Mouse (Mus musculus) thymus, postnatal 10 days (tissue): ENCODE measurements at regions not wholly inside any gene's neighbourhood (a gene's known extent, or its start where the extent isn't known, plus 50 kb on each side); places are given as distances from the start of the nearest gene placed in this dataset.

ENCODE experiments used
- DNase-seq, 2 experiments: peaks; one replicate each; pipeline ENCODE4 v3.0.0; 2021; ENCODE audit warnings: low spot score in 2 of 2

- DNase-seq = no peak
Measured at GRCm38 (mm10) chr1:184606541-184606940, 125.9 kb downstream of the Hlx start.

DNA sequence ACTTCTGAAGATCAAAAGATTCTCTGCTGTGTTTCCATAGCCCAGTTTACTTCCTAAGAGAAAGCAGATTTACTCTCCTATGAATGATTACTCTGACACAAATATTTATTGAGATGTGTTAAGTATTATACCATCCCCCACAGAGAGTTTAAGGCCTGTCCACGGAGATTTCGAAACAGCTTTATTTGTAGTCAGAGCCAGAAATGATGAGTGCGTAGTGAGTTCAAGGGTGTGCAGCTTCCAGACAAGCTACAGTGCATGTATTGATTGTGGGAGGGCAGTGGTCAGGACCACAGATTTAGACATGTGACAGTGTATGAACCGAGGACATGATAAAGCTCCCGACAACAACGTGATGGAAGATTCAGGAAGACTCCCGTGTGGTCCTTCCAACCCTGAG is 126.8 kb downstream of the Hlx start:
- no peak for DNase-seq

DNA sequence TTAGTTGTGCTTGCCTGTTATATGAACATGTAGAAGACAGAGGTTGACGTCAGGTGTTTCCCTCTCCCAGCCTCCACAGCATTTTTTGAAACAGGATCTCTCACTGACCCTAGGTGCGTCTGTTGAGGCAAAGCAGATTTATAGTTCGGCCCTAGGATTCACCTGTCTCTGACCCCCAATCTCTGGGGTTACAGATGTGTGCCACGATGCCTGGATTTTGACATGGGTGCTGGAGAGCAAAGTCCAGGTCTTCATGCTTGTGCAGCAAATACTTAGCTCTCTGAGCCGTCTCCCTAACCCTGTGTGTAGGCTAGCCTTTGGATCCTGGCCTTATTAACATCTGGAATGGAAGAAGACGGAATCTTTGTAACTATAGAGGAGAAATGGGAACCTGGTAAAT is 129.3 kb downstream of the Hlx start:
- DNase-seq = no peak

DNA sequence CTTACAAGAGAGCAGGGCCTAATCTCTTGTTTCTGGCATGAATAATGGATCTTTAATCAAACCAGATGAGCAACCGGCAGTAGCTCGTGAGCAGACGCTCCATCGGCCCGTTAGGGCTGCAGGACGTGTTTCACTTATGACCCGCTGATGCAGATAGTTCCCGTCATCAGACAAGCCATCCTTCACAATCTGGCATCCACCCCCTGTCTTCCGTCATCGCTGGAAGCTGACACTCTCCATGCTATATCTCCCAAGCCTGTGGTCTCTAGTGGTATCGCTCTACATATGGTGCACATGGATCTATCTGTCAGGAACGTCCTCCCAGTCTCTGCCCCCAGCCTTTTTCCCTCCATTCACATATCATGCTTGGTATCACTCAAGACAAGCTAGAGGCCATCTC is 137.0 kb downstream of the Hlx start:
- DNase-seq = no peak

DNA sequence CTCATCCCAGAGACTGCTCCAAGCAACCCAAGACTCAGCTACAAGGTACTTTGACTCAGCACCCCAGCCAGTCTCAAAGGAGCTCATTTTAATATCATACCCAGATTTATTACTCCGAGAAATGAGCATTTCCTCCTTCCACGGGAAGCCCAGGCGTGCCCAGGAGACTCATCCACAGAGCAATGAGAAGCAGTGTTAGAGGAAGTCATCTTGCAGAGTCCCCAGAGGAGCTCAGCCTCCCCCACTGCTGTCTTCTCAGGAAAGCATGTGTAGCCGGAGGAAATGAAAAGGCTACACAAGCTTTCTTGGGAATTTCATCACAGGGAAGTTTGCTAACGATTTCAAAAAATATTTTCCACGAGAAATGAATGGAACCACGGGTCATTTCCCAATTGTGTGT is 141.8 kb downstream of the Hlx start:
- DNase-seq = no peak

- DNase-seq = no peak
Measured at GRCm38 (mm10) chr1:184589277-184589676, 143.1 kb downstream of the Hlx start.

DNA sequence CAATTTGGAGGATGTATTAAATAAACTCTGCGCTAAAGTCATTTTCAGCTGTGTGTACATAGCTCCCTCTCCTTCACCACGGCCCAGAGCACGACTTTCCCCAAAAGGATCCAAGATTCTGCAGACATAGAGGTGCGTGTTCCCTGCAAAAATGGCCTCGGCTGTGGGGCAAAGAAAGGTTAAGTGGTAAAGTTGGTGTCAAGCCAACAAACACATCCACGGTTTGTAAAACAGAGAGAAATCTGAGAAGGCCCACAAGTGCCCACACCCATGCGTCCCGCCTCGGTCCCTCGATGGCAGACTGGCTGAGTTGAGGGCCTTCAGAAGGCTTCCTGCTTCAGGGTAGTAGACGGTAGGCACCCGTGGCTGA is 147.9 kb downstream of the Hlx start:
- DNase-seq = no peak

GRCm38 (mm10) chr1:184583751-184584504 is 148.5 kb downstream of the Hlx start:
- no peak for DNase-seq

GRCm38 (mm10) chr1:184579475-184579874 is 152.9 kb downstream of the Hlx start:
- no peak for DNase-seq

- DNase-seq = no peak
Measured at GRCm38 (mm10) chr1:184576527-184576926, 155.9 kb downstream of the Hlx start.

- no peak for DNase-seq
Measured at GRCm38 (mm10) chr1:184573325-184573724, 159.1 kb downstream of the Hlx start.

DNA sequence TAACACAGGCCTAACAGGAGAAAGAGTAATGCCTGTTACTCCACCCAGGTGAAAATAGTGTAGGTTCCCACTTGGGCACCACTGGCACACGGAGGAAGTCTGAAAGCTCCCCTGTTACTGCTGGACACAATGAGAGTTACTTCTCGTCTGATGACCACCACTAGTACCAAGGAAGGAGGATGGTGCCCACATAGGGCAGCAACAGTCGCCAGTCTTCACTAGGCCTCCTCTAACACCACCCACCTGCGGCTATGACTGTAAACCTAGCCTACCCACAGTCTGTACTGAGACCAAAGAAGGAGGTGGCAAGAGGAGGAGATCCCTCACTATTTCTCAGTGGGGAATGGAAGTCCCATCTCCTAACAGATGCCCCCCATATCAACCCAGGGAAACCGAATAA is 161.7 kb downstream of the Hlx start:
- no peak for DNase-seq

DNA sequence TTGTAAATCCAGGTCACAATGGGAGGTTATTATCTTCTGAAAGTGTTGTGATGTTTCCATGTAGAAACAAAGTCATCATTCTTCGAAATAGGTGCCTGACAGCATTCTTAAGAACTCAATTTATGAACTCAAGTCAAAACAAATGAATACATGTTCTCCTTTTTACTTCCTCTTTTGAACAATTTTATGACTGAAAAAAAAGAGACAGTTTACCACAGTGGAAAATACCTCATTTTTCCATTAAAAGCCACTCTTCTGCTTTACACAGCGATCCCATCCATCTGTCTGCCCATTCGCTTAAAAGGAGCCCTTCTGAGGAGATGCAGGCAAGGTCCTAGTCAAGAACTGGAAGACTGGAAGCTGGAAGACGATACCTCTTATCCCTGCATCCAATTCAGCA is 169.5 kb downstream of the Hlx start:
- no peak for DNase-seq

DNA sequence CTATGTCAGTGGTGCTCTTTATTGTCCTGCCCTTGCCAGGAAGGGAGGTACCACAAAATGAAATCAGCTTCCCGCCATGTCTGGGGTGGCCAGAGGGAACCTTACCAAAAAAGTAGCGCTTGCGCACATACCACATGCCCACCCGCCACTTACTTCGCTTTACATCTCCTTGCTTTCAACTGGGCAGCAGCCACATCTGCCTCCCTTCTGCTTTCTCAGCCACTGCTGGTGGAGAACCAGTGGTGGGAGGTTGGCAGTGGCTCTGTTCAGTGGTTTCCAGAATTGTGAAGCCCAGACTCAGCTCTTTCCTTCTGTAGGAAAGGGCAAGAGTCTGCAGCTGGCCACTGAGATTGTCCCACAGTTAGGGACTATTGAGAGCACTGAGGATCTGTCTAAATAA is 170.2 kb downstream of the Hlx start:
- DNase-seq = no peak

GRCm38 (mm10) chr1:184559543-184559942 is 172.9 kb downstream of the Hlx start:
- no peak for DNase-seq

- no peak for DNase-seq
Measured at GRCm38 (mm10) chr1:184553791-184554190, 178.6 kb downstream of the Hlx start.

GRCm38 (mm10) chr1:184550491-184550890 is 181.9 kb downstream of the Hlx start:
- DNase-seq = no peak

GRCm38 (mm10) chr1:184547650-184548235 is 184.7 kb downstream of the Hlx start:
- DNase-seq = no peak

DNA sequence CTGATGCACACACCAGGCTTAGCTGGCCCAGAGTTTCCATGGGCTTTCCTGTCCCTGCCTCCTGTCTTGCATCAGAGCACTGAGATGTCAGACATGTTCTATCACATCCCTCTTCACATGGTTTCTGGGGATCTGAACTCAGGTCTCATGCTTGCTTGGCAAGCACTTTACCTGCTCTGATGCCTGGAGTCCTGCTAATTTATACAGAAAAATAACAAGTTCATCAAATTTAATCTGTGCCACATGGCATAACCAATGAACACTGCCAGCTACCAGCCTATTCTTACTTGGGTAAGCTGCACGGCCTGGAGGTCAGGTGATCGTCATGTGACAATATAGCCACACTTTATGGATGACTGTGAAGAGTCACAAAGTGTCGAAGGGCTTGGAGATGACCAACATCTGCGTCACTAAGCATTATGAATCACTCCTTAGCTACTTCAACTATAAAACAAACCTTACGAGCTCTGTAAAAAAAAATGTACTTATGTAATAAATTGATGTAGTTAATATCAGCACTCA is 186.2 kb downstream of the Hlx start:
- DNase-seq = no peak

DNA sequence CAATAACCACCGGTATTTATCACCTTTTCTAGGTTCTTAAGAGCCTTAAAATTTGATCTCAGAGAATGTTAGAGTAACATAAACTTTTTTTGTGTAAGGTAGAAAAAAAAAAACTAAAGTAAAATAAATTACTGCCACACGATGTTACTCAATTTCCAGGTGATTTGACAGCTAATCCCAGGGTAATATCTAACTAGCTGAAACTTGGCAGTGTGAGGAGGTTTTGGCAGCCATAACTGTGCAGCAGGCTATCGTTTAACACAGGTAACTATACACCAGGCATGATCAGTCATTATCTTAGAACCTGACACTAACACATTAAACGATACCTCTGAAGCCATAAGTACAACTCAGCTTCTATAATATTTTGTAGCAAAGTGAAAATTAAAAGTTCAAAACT is 187.3 kb downstream of the Hlx start:
- DNase-seq = no peak

GRCm38 (mm10) chr1:184542321-184543115 is 189.9 kb downstream of the Hlx start:
- no peak for DNase-seq

DNA sequence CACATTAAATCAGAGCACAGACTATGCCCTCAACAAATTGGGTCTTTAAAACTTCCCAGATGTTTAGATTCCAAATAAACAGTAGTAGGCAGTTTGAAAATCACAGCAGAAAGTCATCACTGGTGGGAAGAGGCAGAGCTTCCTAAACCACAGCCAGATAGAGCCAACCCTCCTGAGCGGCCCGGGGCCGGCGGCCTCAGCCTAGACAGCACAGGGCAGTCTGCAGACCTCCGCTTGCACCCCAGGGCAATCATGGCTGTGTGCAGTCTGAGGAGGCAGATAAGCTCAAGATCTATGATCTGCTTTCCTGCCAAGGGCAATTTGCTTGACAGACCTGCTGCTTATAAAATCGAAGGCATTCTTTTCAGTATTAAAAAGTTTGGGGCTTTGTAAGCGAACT is 192.6 kb downstream of the Hlx start:
- DNase-seq = no peak
